Mouse (Mus musculus): ENCODE measurements at regions not wholly inside any gene's neighbourhood (a gene's known extent, or its start where the extent isn't known, plus 50 kb on each side); places are given as distances from the start of the nearest gene placed in this dataset.

- DNase-seq (ENCODE audit: low read depth, low spot score) = no peak
These were observed 135.8 kb downstream of the Slc4a3 start for GRCm38 (mm10) chr1:75681913-75682312.

DNA sequence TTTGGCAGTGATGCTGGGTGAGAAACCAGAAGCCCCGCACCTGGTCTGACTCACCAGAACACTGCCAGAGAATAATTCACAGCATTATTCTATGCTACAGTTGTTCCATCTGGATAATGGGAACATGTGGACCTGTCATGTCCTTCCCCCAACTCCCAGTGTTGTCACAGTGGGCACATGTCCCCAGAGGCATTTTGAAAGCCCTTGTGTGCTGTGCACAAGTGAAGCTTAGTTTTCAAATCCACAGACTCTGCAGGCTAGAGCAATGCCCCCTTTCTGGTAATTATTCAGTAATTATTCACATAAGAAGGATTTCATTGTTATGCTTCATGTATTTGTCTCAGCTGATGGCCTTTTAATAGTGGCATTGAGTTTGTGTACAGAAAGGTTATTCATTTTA, 146.7 kb downstream of the Slc4a3 start:
- DNase-seq (ENCODE audit: low read depth, low spot score) = no peak

DNA sequence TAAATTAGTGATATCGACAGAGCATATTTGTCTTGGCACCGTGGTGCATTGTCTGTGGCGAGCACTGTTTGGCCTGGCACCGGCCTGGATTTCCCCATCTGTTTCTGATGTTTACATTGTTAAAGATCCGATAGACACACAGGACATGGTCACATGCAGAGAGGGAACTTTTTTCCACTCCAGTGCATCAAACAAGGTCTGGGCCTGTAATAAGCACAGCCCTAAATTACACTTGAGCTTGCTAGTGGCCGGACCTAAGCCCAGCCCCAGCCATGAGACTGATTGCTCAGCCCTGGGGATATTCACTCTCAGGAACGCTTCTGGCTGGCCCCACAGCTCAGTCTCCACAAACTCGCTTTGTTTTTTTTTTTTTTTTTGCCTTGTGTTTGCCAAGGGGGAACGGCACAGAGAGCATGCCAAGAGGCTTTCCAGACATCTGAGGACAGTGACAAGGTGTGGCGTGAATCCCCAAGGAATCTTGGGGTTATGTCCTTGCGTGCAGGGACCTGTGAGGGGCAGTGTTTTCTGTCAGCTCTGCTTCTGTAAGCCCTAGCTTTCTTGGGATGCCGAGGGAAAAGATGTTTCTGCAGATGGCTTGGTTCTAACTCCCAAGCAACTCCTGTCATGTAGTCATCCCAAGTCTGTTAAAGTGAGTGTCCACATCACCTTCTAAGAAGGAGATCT, 147.3 kb downstream of the Slc4a3 start:
- no peak for DNase-seq (ENCODE audit: low read depth, low spot score)

GRCm38 (mm10) chr1:75704832-75705650, 159.0 kb downstream of the Slc4a3 start:
- no peak for DNase-seq (ENCODE audit: low read depth, low spot score)

DNA sequence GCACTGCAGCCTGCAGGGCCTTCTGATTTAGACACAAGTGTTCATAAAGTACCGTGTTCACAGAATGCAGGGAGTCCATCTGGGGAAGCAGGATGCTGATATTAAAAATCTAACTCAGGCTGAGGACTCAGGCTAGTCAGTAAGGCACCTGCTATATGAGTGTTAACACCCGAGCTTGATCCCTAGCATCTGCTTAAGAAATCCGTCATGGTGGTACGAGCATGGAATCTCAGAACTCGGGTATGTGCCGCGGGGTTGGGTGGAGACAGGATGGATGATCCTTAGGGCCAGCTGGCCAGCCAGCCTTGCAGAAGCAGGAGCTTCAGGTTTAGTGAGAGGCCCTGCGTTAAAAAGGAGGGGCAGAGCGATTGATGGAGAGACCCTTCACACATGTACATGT, 160.1 kb downstream of the Slc4a3 start:
- DNase-seq (ENCODE audit: low read depth, low spot score) = no peak

- no peak for DNase-seq (ENCODE audit: low read depth, low spot score)
These were observed 177.4 kb downstream of the Slc4a3 start for GRCm38 (mm10) chr1:75723431-75723830.

GRCm38 (mm10) chr1:75725329-75725728, 179.3 kb downstream of the Slc4a3 start:
- DNase-seq (ENCODE audit: low read depth, low spot score) = no peak

GRCm38 (mm10) chr1:75728859-75729258, 182.8 kb downstream of the Slc4a3 start:
- DNase-seq (ENCODE audit: low read depth, low spot score) = no peak

GRCm38 (mm10) chr1:75733791-75734190, 187.7 kb downstream of the Slc4a3 start:
- DNase-seq (ENCODE audit: low read depth, low spot score) = no peak

DNA sequence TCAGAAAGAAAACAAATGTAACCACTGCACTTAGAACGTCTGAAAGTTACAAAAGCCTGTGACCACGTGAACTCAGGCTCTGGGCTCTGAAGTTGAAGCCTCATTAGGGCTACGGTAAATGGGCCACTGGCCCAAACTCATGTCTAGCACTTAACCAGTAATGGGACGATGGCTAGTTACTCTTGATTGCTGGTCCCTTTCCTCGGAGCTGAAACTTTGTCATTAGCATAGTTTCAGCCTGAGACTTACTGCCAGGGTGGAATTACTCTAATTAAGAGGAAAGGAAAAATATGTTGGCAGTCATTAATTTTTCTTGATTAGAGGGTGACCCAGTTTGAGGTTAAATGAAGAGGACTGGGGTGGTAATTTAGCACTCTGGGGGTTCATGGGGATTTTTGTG, 192.6 kb downstream of the Slc4a3 start:
- no peak for DNase-seq (ENCODE audit: low read depth, low spot score)

DNA sequence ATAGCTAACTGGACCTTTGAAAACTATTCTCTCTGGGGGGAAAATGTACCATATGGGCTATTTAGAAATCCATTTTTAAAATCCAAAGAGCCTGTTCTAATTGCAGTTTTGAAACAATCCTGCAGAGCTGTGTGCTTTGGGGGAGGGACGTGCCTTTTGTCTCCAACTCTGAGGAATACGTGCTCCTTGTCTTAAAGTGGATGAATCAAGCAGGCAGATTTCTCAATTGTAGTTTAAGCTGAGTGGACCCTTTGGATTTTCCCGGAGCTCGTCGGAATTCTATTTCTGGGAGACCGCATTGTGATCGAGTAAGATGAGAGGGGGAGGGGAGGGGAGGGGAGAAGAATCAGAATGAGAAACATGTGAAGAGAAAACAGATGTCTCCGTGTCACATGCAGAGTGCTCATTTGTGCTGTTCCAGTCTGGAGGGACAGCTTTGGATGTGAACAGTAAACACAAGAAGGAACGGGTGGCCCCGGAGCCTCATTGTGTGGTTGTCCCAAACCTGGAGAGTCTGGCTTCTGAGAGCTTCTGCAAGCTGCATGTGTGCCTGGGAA, 203.7 kb downstream of the Slc4a3 start:
- DNase-seq (ENCODE audit: low read depth, low spot score) = no peak

- DNase-seq (ENCODE audit: low read depth, low spot score) = no peak
These were observed 226.1 kb downstream of the Slc4a3 start for GRCm38 (mm10) chr1:75772131-75772530.

- DNase-seq (ENCODE audit: low read depth, low spot score) = no peak
These were observed 226.9 kb downstream of the Slc4a3 start for GRCm38 (mm10) chr1:75773014-75773413.

- no peak for DNase-seq (ENCODE audit: low read depth, low spot score)
These were observed 232.8 kb downstream of the Slc4a3 start for GRCm38 (mm10) chr1:75778889-75779288.

- DNase-seq (ENCODE audit: low read depth, low spot score) = no peak
These were observed 237.1 kb downstream of the Slc4a3 start for GRCm38 (mm10) chr1:75783206-75783605.

DNA sequence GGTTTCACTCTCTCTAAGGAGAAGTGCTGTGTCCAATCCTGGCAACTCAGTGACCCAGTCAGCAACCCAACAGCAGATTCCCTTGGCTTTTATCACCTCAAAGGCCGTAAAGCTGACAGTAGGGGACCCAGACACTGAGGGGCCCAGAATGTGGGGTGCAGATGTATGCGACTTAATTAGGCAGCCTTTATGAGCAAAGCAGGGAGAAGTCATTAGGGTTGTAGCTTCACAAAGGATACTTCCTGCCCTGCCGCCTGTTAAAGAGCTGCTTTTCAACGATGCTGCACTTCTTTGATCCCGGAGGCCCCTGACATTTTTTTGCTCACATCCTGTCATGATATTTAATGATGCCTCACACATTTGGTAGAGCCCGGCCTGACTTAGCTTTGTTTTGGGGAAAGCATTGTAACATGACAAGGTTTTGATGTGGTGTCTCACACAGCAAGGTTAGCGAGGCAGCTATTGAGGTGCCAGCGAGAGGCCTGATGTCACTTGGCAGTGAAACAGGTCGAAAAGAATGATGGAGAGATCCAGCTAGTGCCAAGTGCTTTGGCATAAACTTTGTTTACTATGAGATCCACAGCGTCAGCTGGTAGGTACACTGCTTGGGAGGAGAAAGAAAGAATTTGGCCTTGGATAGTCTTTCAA, 240.2 kb downstream of the Slc4a3 start:
- DNase-seq (ENCODE audit: low read depth, low spot score) = no peak

DNA sequence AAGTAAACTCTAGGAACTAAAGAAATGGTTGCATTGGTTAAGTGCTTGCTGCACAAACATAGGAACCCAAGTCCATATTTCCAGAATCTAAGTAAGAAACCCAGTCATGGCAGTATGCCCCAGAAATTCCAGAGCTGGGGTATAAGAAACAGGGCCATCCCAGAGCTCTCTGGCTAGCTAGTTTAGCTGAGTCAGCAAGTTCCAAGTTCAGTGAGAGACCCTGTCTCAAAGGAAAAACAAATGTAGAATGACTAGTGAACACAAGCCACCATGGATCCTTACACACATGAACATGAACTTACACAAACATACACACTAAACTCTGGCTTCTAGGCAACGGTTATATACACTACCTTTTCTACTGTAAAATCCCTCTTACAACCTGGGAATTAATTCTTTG, 245.4 kb downstream of the Slc4a3 start:
- no peak for DNase-seq (ENCODE audit: low read depth, low spot score)

GRCm38 (mm10) chr1:75797793-75798192, 251.7 kb downstream of the Slc4a3 start:
- no peak for DNase-seq (ENCODE audit: low read depth, low spot score)

GRCm38 (mm10) chr1:75798375-75799099, 252.5 kb downstream of the Slc4a3 start:
- no peak for DNase-seq (ENCODE audit: low read depth, low spot score)

GRCm38 (mm10) chr1:75804473-75804872, 258.4 kb downstream of the Slc4a3 start:
- DNase-seq (ENCODE audit: low read depth, low spot score) = no peak

- DNase-seq (ENCODE audit: low read depth, low spot score) = no peak
These were observed 266.4 kb downstream of the Slc4a3 start for GRCm38 (mm10) chr1:75812471-75812870.

DNA sequence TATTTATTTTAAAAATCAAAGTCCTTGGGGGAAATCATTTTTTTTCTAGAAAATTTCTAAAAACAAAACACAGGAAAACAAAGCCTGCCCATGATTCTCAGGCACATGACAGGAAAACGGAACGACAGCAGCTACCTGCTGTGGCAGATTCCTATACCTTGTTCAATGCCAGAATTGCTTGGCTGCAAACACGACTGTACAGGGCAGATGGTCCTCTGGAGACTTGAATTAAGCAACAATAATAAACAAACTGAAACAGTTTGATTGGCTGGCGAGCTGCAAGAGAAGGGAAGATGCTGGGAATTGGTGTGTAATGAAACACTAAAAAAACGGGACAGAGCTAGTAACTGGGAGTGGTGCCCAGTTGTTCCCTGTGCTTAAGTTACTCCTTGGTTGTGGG, 280.1 kb downstream of the Slc4a3 start:
- DNase-seq (ENCODE audit: low read depth, low spot score) = no peak

Measured in c-Kit-negative CD71-positive TER-119-positive erythroid progenitor cells, embryonic 14.5 days (primary cell).